Mouse (Mus musculus) stomach, embryonic 16.5 days (tissue): ENCODE measurements around the gene Eif4b. TPM values are rescaled to one million over a fixed set of nuclear protein-coding genes. Genes with fewer than 3 reads are reported as not detected.

Experiments
- ATAC-seq: fragments of 200-750 bp; cut with Nextera tagmentation; 2 replicates; pipeline ENCODE4 v1.8.0; 2017; ENCODE audit warnings: moderate number of reproducible peaks, moderate TSS enrichment; ENCODE audit not compliant: insufficient read depth, low FRiP score
- H3K27ac ChIP-seq: fragments of 300-500 bp; sonication (generic); 2 replicates; pipeline ENCODE4 v1.5.1; 2014; ENCODE audit warnings: low read length
- H3K27me3 ChIP-seq: fragments of 300-500 bp; sonication (generic); 2 replicates; pipeline ENCODE4 v1.6.1; 2014; ENCODE audit warnings: low read length, control low read depth, mixed read lengths; ENCODE audit not compliant: control insufficient read depth, insufficient read depth
- H3K36me3 ChIP-seq: fragments of 300-500 bp; sonication (generic); 2 replicates; pipeline ENCODE4 v1.6.1; 2014; ENCODE audit warnings: low read length; ENCODE audit not compliant: control insufficient read depth, insufficient read depth
- H3K4me1 ChIP-seq: fragments of 300-500 bp; sonication (generic); 2 replicates; pipeline ENCODE4 v1.6.1; 2014; ENCODE audit warnings: low read length, control low read depth, mixed read lengths; ENCODE audit not compliant: control insufficient read depth, insufficient read depth
- H3K4me2 ChIP-seq: fragments of 300-500 bp; sonication (generic); 2 replicates; pipeline ENCODE4 v1.6.1; 2014; ENCODE audit warnings: low read depth, low read length, mixed read lengths
- H3K4me3 ChIP-seq: fragments of 300-500 bp; sonication (generic); replicated peaks from 2 replicates; pipeline ENCODE4 v1.5.1; 2014; ENCODE audit warnings: mild to moderate bottlenecking, low read length
- H3K9ac ChIP-seq: fragments of 300-500 bp; sonication (generic); 2 replicates; pipeline ENCODE4 v1.6.1; 2014; ENCODE audit warnings: low read length
- H3K9me3 ChIP-seq: fragments of 300-500 bp; sonication (generic); replicated peaks from 2 replicates; pipeline ENCODE4 v1.6.1; 2016; ENCODE audit warnings: low read length, control low read depth; ENCODE audit not compliant: control insufficient read depth
- WGBS: fragments of 180-500 bp; shearing (Covaris S2); extraction: QIAGEN DNeasy Blood & Tissue Kit; methylation state at CpG from one replicate; pipeline ENCODE4 v1.1.7; 2014; 5-methylcytosine and 5-hydroxymethylcytosine counted together
- polyA plus RNA-seq: library from polyadenylated mRNA; unstranded; fragments of >200 nt; fragmentation: Nextera tagmentation; extraction: Ambion mirVana; gene quantifications from 2 replicates; pipeline ENCODE4 v1.2.1, GENCODE M21; 2015

Eif4b gene
- polyA plus RNA-seq, 1 experiment from 2014 or later: 108 TPM

DNA sequence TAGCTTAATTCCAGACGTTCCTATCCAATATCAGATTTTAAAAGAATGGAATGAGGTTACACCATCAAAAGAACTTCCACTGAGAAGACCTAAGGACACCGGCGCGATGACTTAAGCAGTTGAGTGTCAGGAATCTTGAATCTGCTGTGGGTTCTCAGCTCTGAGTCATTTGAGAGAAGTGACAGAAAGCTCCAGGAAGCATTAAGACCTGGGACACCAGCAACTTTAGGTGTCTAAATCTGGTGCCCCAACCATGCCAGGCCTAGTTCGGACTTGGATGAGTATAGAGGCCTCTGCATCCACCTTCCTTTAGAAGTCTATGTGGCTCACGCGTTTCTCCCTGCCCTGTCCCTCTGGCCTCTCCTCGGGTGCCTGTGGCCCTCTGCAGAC lies 26.2 kb downstream of the Eif4b start:
- no peaks in the 10 kb centered on the region for H3K27me3 ChIP-seq
- no peaks in the 10 kb centered on the region for H3K9me3 ChIP-seq
- WGBS: 20% methylated on average over 8 of the region's 8 CpGs
- H3K4me1 ChIP-seq: peaks cover 66% of the 10 kb centered on the region
- peak overlapping the region; percentile 69 for H3K4me2 ChIP-seq
- H3K27ac ChIP-seq: peak overlapping the region; percentile 98
- peaks cover 13% of the 10 kb centered on the region for H3K36me3 ChIP-seq
- ATAC-seq: no peak
- H3K9ac ChIP-seq: peak overlapping the region; percentile 87
- peak overlapping the region; percentile 64 for H3K4me3 ChIP-seq

DNA sequence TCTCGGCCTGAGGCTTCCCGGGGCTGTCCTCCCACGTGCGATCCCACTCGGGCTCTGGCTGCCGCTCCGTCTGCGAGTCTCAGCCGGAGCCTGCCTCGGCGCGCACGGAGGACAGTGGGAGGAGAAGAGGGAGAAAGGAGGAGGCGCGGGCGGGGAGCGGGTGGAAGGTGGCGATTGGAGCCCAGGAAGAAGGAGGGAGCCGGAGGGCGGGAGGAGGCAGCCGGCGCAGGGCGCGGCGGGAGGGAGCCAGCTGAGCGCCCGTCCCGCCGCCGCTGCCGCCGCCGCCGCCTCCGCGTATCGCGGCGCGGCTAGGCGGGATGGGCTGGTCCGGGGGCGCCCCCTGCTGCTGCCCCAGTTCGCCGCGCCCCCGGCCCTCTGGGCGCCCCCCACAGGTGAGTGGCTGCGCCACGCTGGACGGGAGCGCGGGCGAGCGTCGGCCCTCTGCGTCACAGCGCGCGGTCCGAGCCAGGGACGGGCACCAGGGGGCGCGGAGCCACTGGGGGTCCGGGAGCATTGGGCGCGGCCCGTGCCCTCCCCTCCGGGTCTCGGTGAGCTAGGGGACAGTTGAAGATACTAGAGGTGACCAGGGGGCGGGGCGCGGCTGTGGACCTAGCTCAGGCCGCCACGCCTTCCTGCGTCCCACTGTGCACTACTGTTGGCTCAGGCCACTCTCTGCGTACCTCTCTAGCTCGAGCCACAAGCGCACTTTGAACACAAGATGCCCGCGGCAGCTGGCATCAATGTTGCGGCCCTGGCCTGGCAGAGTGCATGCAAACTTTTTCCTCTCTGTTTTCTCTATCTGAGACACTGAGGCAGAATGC lies 26.8 kb downstream of the Eif4b start, which contains the start of gene Tns2:
Gene Tns2, plus strand, starts transcription at position 253 of the 821 bp plus-strand sequence.
- peak within 1 kb of the TSS; percentile 69 for H3K4me2 ChIP-seq
- peak within 1 kb of the TSS; percentile 87 for H3K9ac ChIP-seq
- peaks cover 72% of the 10 kb centered on the region for H3K4me1 ChIP-seq
- no peaks in the 10 kb centered on the region for H3K27me3 ChIP-seq
- H3K4me3 ChIP-seq: peak within 1 kb of the TSS; percentile 64
- ATAC-seq: peak; percentile 67
- no peaks in the 10 kb centered on the region for H3K9me3 ChIP-seq
- WGBS: under 1% methylated on average over 74 of the region's 82 CpGs
- peak within 1 kb of the TSS; percentile 98 for H3K27ac ChIP-seq
- H3K36me3 ChIP-seq: peaks cover 7% of the 10 kb centered on the region; the same call in 1 of the 2 replicates

GRCm38 (mm10) chr15:102100996-102101671 lies 27.6 kb downstream of the Eif4b start:
- H3K4me1 ChIP-seq: peaks cover 80% of the 10 kb centered on the region
- peak; percentile 52 for ATAC-seq
- H3K27ac ChIP-seq: peak overlapping the region; percentile 98
- 12% methylated on average over 10 of the region's 10 CpGs for WGBS
- H3K27me3 ChIP-seq: no peaks in the 10 kb centered on the region
- peak overlapping the region; percentile 87 for H3K9ac ChIP-seq
- no peaks in the 10 kb centered on the region for H3K9me3 ChIP-seq
- peak overlapping the region; percentile 64 for H3K4me3 ChIP-seq
- peak overlapping the region; percentile 69 for H3K4me2 ChIP-seq
- H3K36me3 ChIP-seq: no peaks in the 10 kb centered on the region

- Histone ChIP-seq H3K9me3 (no peaks in the 10 kb centered on the region), H3K27ac (peak overlapping the region; percentile 98), H3K36me3 (no peaks in the 10 kb centered on the region), H3K4me3 (peak overlapping the region; percentile 64), H3K4me1 (peaks cover 87% of the 10 kb centered on the region), H3K9ac (peak overlapping the region; percentile 87), H3K4me2 (peak overlapping the region; percentile 69), H3K27me3 (no peaks in the 10 kb centered on the region)
- 17% methylated on average over 11 of the region's 11 CpGs for WGBS
- peak; percentile 15; the same call in 1 of the 2 replicates for ATAC-seq
Measured at GRCm38 (mm10) chr15:102101672-102102541, 28.3 kb downstream of the Eif4b start.

DNA sequence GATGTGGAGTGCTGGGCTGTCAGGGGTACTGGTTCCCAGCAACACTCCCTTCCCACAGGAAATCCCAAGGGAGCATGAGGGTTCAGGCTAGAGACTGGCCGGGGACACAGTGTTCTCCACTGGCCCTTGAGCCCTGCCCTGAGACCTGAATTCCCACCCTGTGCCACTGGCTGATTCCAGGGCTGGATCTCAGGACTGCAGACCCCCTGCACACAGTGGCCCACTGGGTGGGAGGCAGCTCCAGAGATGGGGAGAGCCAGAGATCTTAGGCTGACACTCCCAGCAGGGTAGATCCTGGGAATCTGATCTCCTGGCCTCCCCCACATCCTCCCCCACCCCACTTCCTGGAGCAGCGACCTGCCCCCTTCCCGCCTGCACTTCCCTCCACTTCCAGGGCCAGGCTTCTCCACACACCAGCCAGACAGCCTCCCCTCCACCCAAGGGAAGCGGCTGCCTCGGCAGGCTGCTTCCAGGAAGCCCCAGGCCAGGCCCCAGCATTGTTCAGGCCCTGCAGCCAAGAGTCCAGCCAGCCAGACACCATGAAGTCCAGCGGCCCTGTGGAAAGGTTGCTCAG lies 29.1 kb downstream of the Eif4b start:
- H3K4me1 ChIP-seq: peaks cover 89% of the 10 kb centered on the region
- H3K36me3 ChIP-seq: no peaks in the 10 kb centered on the region
- peak overlapping the region; percentile 64 for H3K4me3 ChIP-seq
- no peaks in the 10 kb centered on the region for H3K9me3 ChIP-seq
- WGBS: 21% methylated on average over 6 of the region's 6 CpGs
- ATAC-seq: peak; percentile 22
- no peaks in the 10 kb centered on the region for H3K27me3 ChIP-seq
- peak overlapping the region; percentile 69 for H3K4me2 ChIP-seq
- H3K9ac ChIP-seq: peak overlapping the region; percentile 87
- peak overlapping the region; percentile 98 for H3K27ac ChIP-seq

DNA sequence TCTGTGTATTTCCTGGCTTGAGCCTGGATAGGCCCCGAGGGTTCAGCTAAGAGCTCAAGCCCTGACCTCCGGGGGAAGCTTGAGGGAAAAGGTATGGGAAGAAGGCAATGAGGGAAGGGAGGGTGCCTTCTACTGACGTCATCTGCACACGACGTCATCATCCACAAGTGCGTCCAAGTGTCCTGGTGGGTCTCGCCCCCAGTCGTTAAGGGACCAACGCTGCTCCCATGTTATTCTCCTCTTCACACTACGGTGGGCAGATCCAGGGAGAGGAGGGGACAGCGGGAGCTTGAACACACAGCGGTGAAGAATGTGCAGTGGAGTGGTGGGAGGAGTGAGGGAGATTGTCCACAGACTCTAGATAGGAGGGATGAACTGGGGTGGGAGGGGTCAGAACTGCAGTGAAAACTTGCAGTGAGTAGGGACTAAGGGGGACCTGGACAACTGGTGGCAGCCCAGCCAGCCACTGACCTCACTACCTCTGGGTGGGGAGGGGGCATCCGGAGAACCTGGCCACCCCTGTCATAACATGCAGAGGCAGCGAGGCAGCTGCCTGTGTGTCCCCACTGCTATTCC lies 29.9 kb downstream of the Eif4b start:
- Histone ChIP-seq H3K9me3 (no peaks in the 10 kb centered on the region), H3K9ac (peak overlapping the region; percentile 87), H3K27ac (peak overlapping the region; percentile 98), H3K36me3 (no peaks in the 10 kb centered on the region), H3K4me3 (peak overlapping the region; percentile 64), H3K27me3 (no peaks in the 10 kb centered on the region), H3K4me2 (peak overlapping the region; percentile 69), H3K4me1 (peaks cover 84% of the 10 kb centered on the region)
- 10% methylated on average over 14 of the region's 14 CpGs for WGBS
- ATAC-seq: no peak

DNA sequence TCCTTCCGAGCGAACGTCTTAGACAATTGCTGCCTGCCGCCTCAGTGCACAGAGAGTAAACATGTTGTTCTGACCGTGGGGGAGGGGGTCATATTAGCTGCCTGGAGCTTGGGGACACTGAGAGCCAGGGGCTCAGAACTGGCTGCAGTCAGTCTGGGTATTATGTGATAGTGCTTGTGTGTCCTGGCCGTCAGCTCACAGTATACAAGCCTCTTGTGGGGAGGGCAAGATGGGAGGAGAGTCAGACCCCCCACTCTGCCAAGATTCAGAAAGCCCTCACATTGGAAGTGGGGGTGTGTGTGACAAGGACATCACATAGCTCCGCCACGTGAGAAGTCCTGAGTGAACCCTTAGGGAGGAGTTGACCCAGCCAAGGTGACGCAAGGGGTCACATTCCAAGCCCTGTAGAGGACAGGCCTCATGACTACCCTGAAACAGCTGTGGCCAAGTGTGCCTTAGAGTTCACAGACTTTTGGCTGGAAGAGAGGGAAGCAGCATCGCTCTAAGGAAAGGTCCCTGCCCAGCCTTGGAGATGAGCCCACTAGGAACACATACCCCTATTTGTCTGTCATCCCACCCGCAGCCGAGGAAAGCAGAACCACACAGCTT lies 30.5 kb downstream of the Eif4b start:
- no peak for ATAC-seq
- WGBS: 23% methylated on average over 12 of the region's 12 CpGs
- Histone ChIP-seq H3K9me3 (no peaks in the 10 kb centered on the region), H3K9ac (peak overlapping the region; percentile 87), H3K36me3 (no peaks in the 10 kb centered on the region), H3K27ac (peak overlapping the region; percentile 98), H3K4me1 (peaks cover 83% of the 10 kb centered on the region), H3K27me3 (no peaks in the 10 kb centered on the region), H3K4me2 (peak overlapping the region; percentile 69), H3K4me3 (peak overlapping the region; percentile 64)

DNA sequence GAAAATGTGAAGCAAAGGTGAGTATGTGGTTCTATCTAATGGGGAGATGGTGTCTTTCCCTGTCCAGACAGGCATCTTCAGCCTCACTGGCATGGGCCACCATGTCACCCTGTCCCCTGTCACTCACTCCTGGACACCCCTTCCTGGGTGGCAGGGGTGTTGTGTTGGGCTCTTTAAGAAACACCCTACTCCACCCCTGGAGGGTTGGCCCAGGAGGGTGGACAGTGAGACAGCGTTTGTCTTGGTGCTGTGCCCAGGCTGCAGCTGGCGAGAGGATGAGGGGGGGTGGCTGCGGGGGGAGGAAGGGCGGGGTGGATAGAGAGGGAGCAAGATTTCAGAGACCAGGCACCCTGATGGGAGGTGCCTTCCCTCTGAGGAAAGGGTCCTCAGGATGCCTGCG lies 31.8 kb downstream of the Eif4b start:
- ATAC-seq: no peak
- H3K4me2 ChIP-seq: peak overlapping the region; percentile 16; the same call in 1 of the 2 replicates
- no peaks in the 10 kb centered on the region for H3K36me3 ChIP-seq
- H3K9ac ChIP-seq: no peak overlapping the region
- no peak overlapping the region for H3K4me3 ChIP-seq
- H3K4me1 ChIP-seq: peaks cover 75% of the 10 kb centered on the region
- 31% methylated on average over 5 of the region's 5 CpGs for WGBS
- H3K27me3 ChIP-seq: no peaks in the 10 kb centered on the region
- no peaks in the 10 kb centered on the region for H3K9me3 ChIP-seq
- no peak overlapping the region for H3K27ac ChIP-seq
